Mouse (Mus musculus) ES-Bruce4 (cell line): ENCODE measurements around the gene Kcnj11.

ENCODE experiments used
- CTCF ChIP-seq: IDR thresholded peaks from one replicate; pipeline ENCODE4 v1.8.1; 2011; ENCODE audit warnings: low read depth, low read length
- EP300 ChIP-seq: IDR thresholded peaks from 2 replicates; pipeline ENCODE4 v1.6.1; 2011; ENCODE audit warnings: low read depth, low read length; ENCODE audit not compliant: insufficient read depth

- TF ChIP-seq EP300 (no peak), CTCF (no peak)
Measured at GRCm38 (mm10) chr7:46049981-46050380, 50.6 kb downstream of the Kcnj11 start.
